Comparison of ENCODE assay signal across 16 mouse cellular contexts in the genomic region with DNA sequence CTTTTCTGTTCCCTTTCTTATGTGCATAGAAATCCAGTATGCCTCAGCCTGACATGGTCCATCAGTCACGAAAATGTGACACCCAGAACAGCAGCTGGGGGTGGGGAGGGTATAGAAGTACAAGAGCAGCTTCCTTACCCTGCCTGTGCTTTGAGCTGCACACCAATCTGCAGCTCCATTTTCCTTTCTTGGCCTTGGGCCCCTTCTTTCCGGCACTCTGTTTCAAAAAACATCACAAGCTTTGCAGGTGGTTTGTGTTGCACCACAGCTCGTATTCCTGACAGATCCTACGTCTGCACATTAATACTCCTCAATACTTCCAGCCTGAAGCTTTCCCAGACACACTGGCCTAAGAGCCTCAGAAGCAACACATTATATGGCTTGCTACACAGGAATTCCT.
DNase-seq lines count a peak whose midpoint lies in the region; ATAC-seq and TF ChIP-seq lines count a peak whose summit lies in the region.
"Had no signal": no experiment of that assay in that cellular context is flagged by ENCODE, and none has a peak within 500 bp of the region (broad histone marks: within the 10 kb centered on the region; RNA-seq: fewer than 3 reads in every experiment).

No protein-coding gene starts in this region.

- no peak for TF ChIP-seq CTCF in kidney, postnatal 0 days (IDR thresholded peaks at IDR 0.05; ENCODE audit: low read depth)
- TF ChIP-seq CTCF in lung, embryonic 14.5 days (IDR thresholded peaks at IDR 0.05; ENCODE audit: low read depth), result no peak

- peak overlapping the region; percentile 3; the same call in 1 of the 2 replicates for H3K27ac ChIP-seq in kidney, postnatal 0 days
- H3K27ac ChIP-seq in lung, embryonic 14.5 days (ENCODE audit: low read depth), result peak overlapping the region; percentile 51
- H3K27ac ChIP-seq: heart, embryonic 15.5 days; hindbrain, embryonic 12.5 days; limb, embryonic 15.5 days had no signal

- H3K9me3 ChIP-seq in kidney, postnatal 0 days (replicated peaks; ENCODE audit: low read length), result no peaks in the 10 kb centered on the region
- no peaks in the 10 kb centered on the region for H3K9me3 ChIP-seq in lung, embryonic 14.5 days (ENCODE audit: low read depth, low read length)
- H3K9me3 ChIP-seq: heart, embryonic 15.5 days; hindbrain, embryonic 12.5 days; limb, embryonic 15.5 days had no signal

- no peaks in the 10 kb centered on the region for H3K27me3 ChIP-seq in kidney, postnatal 0 days (ENCODE audit: insufficient read depth, low read length)
- no peaks in the 10 kb centered on the region for H3K27me3 ChIP-seq in lung, embryonic 14.5 days (ENCODE audit: insufficient read depth, low read length)
- H3K27me3 ChIP-seq in myocyte (ENCODE audit: control insufficient read depth, insufficient read depth, insufficient read length), result no peaks in the 10 kb centered on the region
- H3K27me3 ChIP-seq: heart, embryonic 15.5 days; hindbrain, embryonic 12.5 days; limb, embryonic 15.5 days had no signal

- no peaks in the 10 kb centered on the region for H3K36me3 ChIP-seq in kidney, postnatal 0 days (ENCODE audit: insufficient read depth, low read length)
- H3K36me3 ChIP-seq in lung, embryonic 14.5 days (ENCODE audit: insufficient read depth), result no peaks in the 10 kb centered on the region
- H3K36me3 ChIP-seq in myocyte (ENCODE audit: control insufficient read depth, insufficient read depth), result no peaks in the 10 kb centered on the region
- H3K36me3 ChIP-seq: heart, embryonic 15.5 days; hindbrain, embryonic 12.5 days; limb, embryonic 15.5 days had no signal

- TF ChIP-seq POLR2A in myocyte (IDR thresholded peaks at IDR 0.05; ENCODE audit: insufficient read length, low read depth), result no peak

- 12% methylated on average over 4 of the region's 4 CpGs for WGBS in kidney, postnatal 0 days
- 19% methylated on average over 4 of the region's 4 CpGs for WGBS in lung, embryonic 14.5 days

- no peak for DNase-seq in kidney, postnatal 0 days (ENCODE audit: low spot score)
- DNase-seq in kidney, postnatal 14 days, result no peak
- peak; percentile 78 for DNase-seq in forelimb bud, embryonic 11.5 days (ENCODE audit: low read depth, low spot score)
- peak; percentile 93 for DNase-seq in lung, embryonic 14.5 days
- no peak for DNase-seq in left cerebral cortex, adult 11 months (ENCODE audit: low spot score)
- DNase-seq in cerebellum, postnatal 36 days, result no peak
- DNase-seq: forebrain, postnatal 0 days; kidney, adult 11 months; retina, postnatal 1 day; thymus, postnatal 4 days had no signal

- no peak overlapping the region for H3ac ChIP-seq in myocyte (ENCODE audit: control insufficient read depth, insufficient read length)

- H3K4me2 ChIP-seq in kidney, postnatal 0 days (ENCODE audit: low read length), result no peak overlapping the region
- no peak overlapping the region for H3K4me2 ChIP-seq in lung, embryonic 14.5 days
- peak overlapping the region; percentile 63 for H3K4me2 ChIP-seq in myocyte (ENCODE audit: low read depth)
- H3K4me2 ChIP-seq: heart, embryonic 15.5 days; hindbrain, embryonic 12.5 days; limb, embryonic 15.5 days had no signal

- H3K9ac ChIP-seq in kidney, postnatal 0 days (ENCODE audit: low read depth, low read length), result no peak overlapping the region
- no peak overlapping the region for H3K9ac ChIP-seq in lung, embryonic 14.5 days
- H3K9ac ChIP-seq: forebrain, postnatal 0 days; heart, embryonic 15.5 days; hindbrain, embryonic 12.5 days; limb, embryonic 15.5 days had no signal

- H3K4me1 ChIP-seq in kidney, postnatal 0 days (replicated peaks; ENCODE audit: insufficient read depth, low read length), result peaks cover 5% of the 10 kb centered on the region; the same call in 1 of the 2 replicates
- 0 out of 2 replicates have a peak, but pooled peaks cover 4% of the 10 kb centered on the region for H3K4me1 ChIP-seq in lung, embryonic 14.5 days (ENCODE audit: insufficient read depth)
- H3K4me1 ChIP-seq: hindbrain, embryonic 12.5 days had no signal

- no peak overlapping the region for H3K4me3 ChIP-seq in kidney, postnatal 0 days (replicated peaks; ENCODE audit: low read depth, low read length)
- no peak overlapping the region for H3K4me3 ChIP-seq in lung, embryonic 14.5 days (ENCODE audit: low read depth, low read length)
- no peak overlapping the region for H3K4me3 ChIP-seq in myocyte
- H3K4me3 ChIP-seq: heart, embryonic 15.5 days; hindbrain, embryonic 12.5 days; limb, embryonic 15.5 days had no signal

- no peaks in the 10 kb centered on the region for H3K79me2 ChIP-seq in myocyte (ENCODE audit: control insufficient read depth, insufficient read depth)

- peak; percentile 88 for ATAC-seq in kidney, postnatal 0 days (replicated peaks; ENCODE audit: low FRiP score, low read depth)
- peak; percentile 93 for ATAC-seq in lung, embryonic 14.5 days (ENCODE audit: insufficient read depth)
- ATAC-seq: CD4-positive, CD25-positive, alpha-beta regulatory T cell, adult 4 months; forebrain, postnatal 0 days; midbrain, embryonic 16.5 days had no signal

TF ChIP-seq in myocyte, 11 proteins besides CTCF, POLR2A, EP300 and RAD21:
- TF ChIP-seq MYOD1 (IDR thresholded peaks at IDR 0.05; ENCODE audit: control insufficient read depth in 1 of 3, insufficient read length in 2 of 3, low read depth in 2 of 3) (no peak), MAX (IDR thresholded peaks at IDR 0.05; ENCODE audit: low read depth) (no peak), TCF12 (IDR thresholded peaks at IDR 0.05; ENCODE audit: insufficient read depth, poor library complexity, severe bottlenecking) (no peak), MYOG (IDR thresholded peaks at IDR 0.05; ENCODE audit: control insufficient read depth in 1 of 3, insufficient read depth in 1 of 3, insufficient read length in 2 of 3, low read depth in 2 of 3) (no peak), REST (IDR thresholded peaks at IDR 0.05; ENCODE audit: insufficient read depth, insufficient read length) (no peak), CEBPB (IDR thresholded peaks at IDR 0.05; ENCODE audit: insufficient read depth, poor library complexity, severe bottlenecking) (no peak), USF1 (IDR thresholded peaks at IDR 0.05; ENCODE audit: low read depth) (no peak), POLR2AphosphoS2 (IDR thresholded peaks at IDR 0.05; ENCODE audit: insufficient read length, low read depth) (no peak)
TF ChIP-seq in myocyte: peak in this region for 0.

Comparison
In these comparisons a context has a peak if more than half of its experiments do, and no peak if none do; other contexts are left out.
1. DNase-seq: peak in forelimb bud, embryonic 11.5 days (single experiment) and lung, embryonic 14.5 days (single experiment); none in kidney, postnatal 0 days (single experiment), kidney, postnatal 14 days (single experiment), left cerebral cortex, adult 11 months (single experiment) and cerebellum, postnatal 36 days (0 of 2).